Comparison of ENCODE assay signal across 11 mouse cellular contexts in genomic region chr8:87716726-87717248, GRCm38 (mm10).
DNase-seq lines count a peak whose midpoint lies in the region; ATAC-seq lines count a peak whose summit lies in the region.
"Had no signal": no experiment of that assay in that cellular context is flagged by ENCODE, and none has a peak within 500 bp of the region (broad histone marks: within the 10 kb centered on the region; RNA-seq: fewer than 3 reads in every experiment).

No protein-coding gene starts in this region.

- intact Hi-C loops in left cerebral cortex, postnatal 36 days (cut with DNase I) = no loop called here

- ATAC-seq in heart, embryonic 16.5 days (replicated peaks; ENCODE audit: extremely low read depth, insufficient read depth, low FRiP score) = no peak
- ATAC-seq in hindbrain, embryonic 13.5 days (ENCODE audit: low FRiP score) = 0 out of 2 replicates have a peak, but pooled peaks have one; percentile 8
- no peak; the same call in 1 of the 2 replicates for ATAC-seq in midbrain, embryonic 14.5 days (ENCODE audit: low FRiP score, low TSS enrichment)

- DNase-seq in heart, adult 8-10 months (ENCODE audit: low spot score) = no peak
- peak; percentile 73 for DNase-seq in ZHBTc4 (ENCODE audit: low read depth, low spot score)
- peak; percentile 29 for DNase-seq in midbrain, embryonic 14.5 days
- no peak for DNase-seq in embryo, embryonic 11 days
- DNase-seq in thymus, postnatal 0 days (ENCODE audit: low spot score) = no peak
- no peak for DNase-seq in left cerebral cortex, postnatal 36 days (ENCODE audit: low spot score in 2 of 2)
- DNase-seq: liver, embryonic 13.5 days; thymus, adult 18-20 months had no signal

- peaks cover 2% of the 10 kb centered on the region; the same call in 1 of the 2 replicates for H3K27me3 ChIP-seq in heart, embryonic 16.5 days (ENCODE audit: control insufficient read depth, insufficient read depth, low read length)
- H3K27me3 ChIP-seq in hindbrain, embryonic 13.5 days = no peaks in the 10 kb centered on the region
- H3K27me3 ChIP-seq in midbrain, embryonic 14.5 days (ENCODE audit: control insufficient read depth, insufficient read depth, low read length) = no peaks in the 10 kb centered on the region
- H3K27me3 ChIP-seq: CH12.LX had no signal

- no peak overlapping the region for H3K4me3 ChIP-seq in heart, embryonic 16.5 days (ENCODE audit: low read length)
- 0 out of 2 replicates have a peak overlapping the region, but pooled peaks have one; percentile 11 for H3K4me3 ChIP-seq in hindbrain, embryonic 13.5 days
- H3K4me3 ChIP-seq in midbrain, embryonic 14.5 days (replicated peaks; ENCODE audit: low read depth, low read length) = 0 out of 2 replicates have a peak overlapping the region, but pooled peaks have one; percentile 1
- H3K4me3 ChIP-seq: liver, embryonic 13.5 days had no signal

- H3K4me1 ChIP-seq in heart, embryonic 16.5 days (ENCODE audit: control insufficient read depth, insufficient read depth, low read length) = peaks cover 7% of the 10 kb centered on the region
- peaks cover 91% of the 10 kb centered on the region for H3K4me1 ChIP-seq in hindbrain, embryonic 13.5 days (replicated peaks)
- H3K4me1 ChIP-seq in midbrain, embryonic 14.5 days (ENCODE audit: control insufficient read depth, insufficient read depth, low read length) = peaks cover 84% of the 10 kb centered on the region
- H3K4me1 ChIP-seq: liver, embryonic 13.5 days had no signal

- no peak overlapping the region for H3K9ac ChIP-seq in heart, embryonic 16.5 days (ENCODE audit: low read length)
- H3K9ac ChIP-seq in hindbrain, embryonic 13.5 days = peak overlapping the region; percentile 65
- peak overlapping the region; percentile 21; the same call in 1 of the 2 replicates for H3K9ac ChIP-seq in midbrain, embryonic 14.5 days (replicated peaks; ENCODE audit: low read length)
- H3K9ac ChIP-seq: liver, embryonic 13.5 days had no signal

- 38% methylated on average over 9 of the region's 9 CpGs for WGBS in heart, embryonic 16.5 days
- 20% methylated on average over 9 of the region's 9 CpGs for WGBS in hindbrain, embryonic 13.5 days
- WGBS in midbrain, embryonic 14.5 days = 6% methylated on average over 9 of the region's 9 CpGs

- H3K27ac ChIP-seq in heart, embryonic 16.5 days (ENCODE audit: low read length) = no peak overlapping the region
- peak overlapping the region; percentile 91 for H3K27ac ChIP-seq in hindbrain, embryonic 13.5 days
- peak overlapping the region; percentile 92 for H3K27ac ChIP-seq in midbrain, embryonic 14.5 days (replicated peaks; ENCODE audit: low read depth, low read length)
- H3K27ac ChIP-seq: liver, embryonic 13.5 days had no signal

- no peaks in the 10 kb centered on the region for H3K9me3 ChIP-seq in heart, embryonic 16.5 days (replicated peaks; ENCODE audit: control insufficient read depth, low read length)
- no peaks in the 10 kb centered on the region for H3K9me3 ChIP-seq in hindbrain, embryonic 13.5 days
- no peaks in the 10 kb centered on the region for H3K9me3 ChIP-seq in midbrain, embryonic 14.5 days (ENCODE audit: control insufficient read depth, low read length)
- H3K9me3 ChIP-seq: liver, embryonic 13.5 days had no signal

- no peaks in the 10 kb centered on the region for H3K36me3 ChIP-seq in heart, embryonic 16.5 days (ENCODE audit: control insufficient read depth, insufficient read depth)
- H3K36me3 ChIP-seq in hindbrain, embryonic 13.5 days = no peaks in the 10 kb centered on the region
- no peaks in the 10 kb centered on the region for H3K36me3 ChIP-seq in midbrain, embryonic 14.5 days (ENCODE audit: control insufficient read depth, insufficient read depth, low read length)
- H3K36me3 ChIP-seq: liver, embryonic 13.5 days had no signal

- peak overlapping the region; percentile 60 for H3K4me2 ChIP-seq in heart, embryonic 16.5 days (ENCODE audit: low read depth, low read length)
- peak overlapping the region; percentile 48 for H3K4me2 ChIP-seq in hindbrain, embryonic 13.5 days
- peak overlapping the region; percentile 48 for H3K4me2 ChIP-seq in midbrain, embryonic 14.5 days (ENCODE audit: low read length)
- H3K4me2 ChIP-seq: liver, embryonic 13.5 days had no signal

Comparison
In these comparisons a context has a peak if more than half of its experiments do, and no peak if none do; other contexts are left out.
1. DNase-seq: peak in ZHBTc4 (single experiment) and midbrain, embryonic 14.5 days (single experiment); none in heart, adult 8-10 months (single experiment), embryo, embryonic 11 days (single experiment), thymus, postnatal 0 days (single experiment) and left cerebral cortex, postnatal 36 days (0 of 2).
2. Peak in every context shown above with its lines, with median percentiles within 50 percentile points of each other: H3K4me2 ChIP-seq.